Mouse (Mus musculus) neural tube, embryonic 15.5 days (tissue): ENCODE data around the gene Bcl7a. TPM values are rescaled to one million over a fixed set of nuclear protein-coding genes. Genes with fewer than 3 reads are reported as not detected.
A peak's percentile ranks its signal among the peaks of the same experiment; 100 is the strongest.

Experiments
- ATAC-seq: fragments of 200-750 bp; cut with Nextera tagmentation; 2 replicates; pipeline ENCODE4 v1.8.0; 2017; ENCODE audit warnings: mild to moderate bottlenecking, moderate TSS enrichment, moderate library complexity; ENCODE audit not compliant: low FRiP score
- H3K27ac ChIP-seq: fragments of 300-500 bp; sonication (generic); replicated peaks from 2 replicates; pipeline ENCODE4 v1.5.1; 2015; ENCODE audit warnings: mild to moderate bottlenecking, inconsistent platforms
- H3K27me3 ChIP-seq: fragments of 300-500 bp; sonication (generic); replicated peaks from 2 replicates; pipeline ENCODE4 v1.6.1; 2015; ENCODE audit warnings: inconsistent platforms
- H3K36me3 ChIP-seq: fragments of 300-500 bp; sonication (generic); 2 replicates; pipeline ENCODE4 v1.6.1; 2015; ENCODE audit warnings: inconsistent platforms
- H3K4me1 ChIP-seq: fragments of 300-500 bp; sonication (generic); 2 replicates; pipeline ENCODE4 v1.6.1; 2015; ENCODE audit warnings: inconsistent platforms
- H3K4me2 ChIP-seq: fragments of 300-500 bp; sonication (generic); 2 replicates; pipeline ENCODE4 v1.6.1; 2015; ENCODE audit warnings: inconsistent platforms, mild to moderate bottlenecking, moderate library complexity
- H3K4me3 ChIP-seq: fragments of 300-500 bp; sonication (generic); replicated peaks from 2 replicates; pipeline ENCODE4 v1.5.1; 2015; ENCODE audit warnings: mild to moderate bottlenecking, inconsistent platforms
- H3K9ac ChIP-seq: fragments of 300-500 bp; sonication (generic); replicated peaks from 2 replicates; pipeline ENCODE4 v1.6.1; 2015; ENCODE audit warnings: mild to moderate bottlenecking, inconsistent platforms
- H3K9me3 ChIP-seq: fragments of 300-500 bp; sonication (generic); replicated peaks from 2 replicates; pipeline ENCODE4 v1.6.1; 2016; ENCODE audit warnings: inconsistent platforms
- WGBS: fragments of 180-500 bp; shearing (Covaris S2); methylation state at CpG from one replicate; pipeline ENCODE4 v1.1.7; 2015; ENCODE audit warnings: mixed read lengths; 5-methylcytosine and 5-hydroxymethylcytosine counted together
- polyA plus RNA-seq: library from polyadenylated mRNA; unstranded; fragments of >200 nt; fragmentation: Nextera tagmentation; extraction: Ambion mirVana; gene quantifications from 2 replicates; pipeline ENCODE4 v1.2.1, GENCODE M21; 2015

Gene Bcl7a
- polyA plus RNA-seq, 1 experiment from 2014 or later: 31.0 TPM

DNA sequence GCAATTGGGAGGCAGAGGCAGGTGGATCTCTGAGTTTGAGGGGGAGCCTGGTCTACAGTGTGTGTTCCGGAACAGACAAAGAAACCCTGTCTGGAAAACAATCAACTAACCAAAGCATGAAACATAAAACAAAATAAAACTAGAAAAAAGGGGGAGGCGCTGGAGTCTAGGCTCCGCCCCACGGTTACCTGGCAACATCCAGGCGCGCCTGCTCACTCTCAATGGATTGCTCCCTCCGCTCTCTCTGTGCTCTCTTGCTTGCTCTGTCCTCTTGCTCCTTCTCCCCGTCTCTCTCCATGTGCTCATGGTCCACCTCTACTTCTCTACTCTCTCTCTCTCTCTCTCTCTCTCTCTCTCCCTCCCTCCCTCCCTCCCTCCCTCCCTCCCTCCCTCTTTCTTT, 39.1 kb downstream of the Bcl7a start:
- H3K36me3 ChIP-seq: no peaks in the 10 kb centered on the region
- no peak overlapping the region for H3K4me3 ChIP-seq
- H3K9ac ChIP-seq: no peak overlapping the region
- ATAC-seq: no peak
- no peak overlapping the region for H3K4me2 ChIP-seq
- no peaks in the 10 kb centered on the region for H3K27me3 ChIP-seq
- H3K4me1 ChIP-seq: 0 out of 2 replicates have a peak, but pooled peaks cover 4% of the 10 kb centered on the region
- no peak overlapping the region for H3K27ac ChIP-seq
- WGBS: 87% methylated on average over 8 of the region's 8 CpGs
- H3K9me3 ChIP-seq: no peaks in the 10 kb centered on the region

DNA sequence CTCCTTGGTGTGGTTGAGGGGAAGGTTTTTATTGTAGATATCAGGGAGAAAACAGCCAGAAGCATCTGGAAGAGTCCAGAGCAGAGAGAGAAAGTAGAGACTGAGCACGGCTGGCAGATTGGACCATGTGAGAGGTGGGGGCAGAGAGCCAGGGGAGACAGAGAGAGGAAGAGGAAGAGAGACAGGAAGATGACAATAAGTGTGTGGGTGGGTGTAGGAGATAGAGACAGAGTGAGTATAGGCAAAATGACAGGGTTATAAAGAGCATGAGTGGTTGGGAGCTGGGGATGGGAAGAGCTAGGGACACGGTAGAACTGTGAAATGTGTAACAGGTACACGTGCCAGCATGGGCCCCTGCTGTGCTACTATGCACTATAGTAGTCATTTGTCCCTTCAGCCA, 44.8 kb downstream of the Bcl7a start:
- Histone ChIP-seq H3K4me1 (peaks cover 9% of the 10 kb centered on the region), H3K4me2 (no peak overlapping the region), H3K4me3 (no peak overlapping the region), H3K27ac (no peak overlapping the region), H3K9me3 (no peaks in the 10 kb centered on the region), H3K36me3 (no peaks in the 10 kb centered on the region), H3K27me3 (no peaks in the 10 kb centered on the region), H3K9ac (no peak overlapping the region)
- no peak for ATAC-seq
- 27% methylated on average over 3 of the region's 3 CpGs for WGBS

DNA sequence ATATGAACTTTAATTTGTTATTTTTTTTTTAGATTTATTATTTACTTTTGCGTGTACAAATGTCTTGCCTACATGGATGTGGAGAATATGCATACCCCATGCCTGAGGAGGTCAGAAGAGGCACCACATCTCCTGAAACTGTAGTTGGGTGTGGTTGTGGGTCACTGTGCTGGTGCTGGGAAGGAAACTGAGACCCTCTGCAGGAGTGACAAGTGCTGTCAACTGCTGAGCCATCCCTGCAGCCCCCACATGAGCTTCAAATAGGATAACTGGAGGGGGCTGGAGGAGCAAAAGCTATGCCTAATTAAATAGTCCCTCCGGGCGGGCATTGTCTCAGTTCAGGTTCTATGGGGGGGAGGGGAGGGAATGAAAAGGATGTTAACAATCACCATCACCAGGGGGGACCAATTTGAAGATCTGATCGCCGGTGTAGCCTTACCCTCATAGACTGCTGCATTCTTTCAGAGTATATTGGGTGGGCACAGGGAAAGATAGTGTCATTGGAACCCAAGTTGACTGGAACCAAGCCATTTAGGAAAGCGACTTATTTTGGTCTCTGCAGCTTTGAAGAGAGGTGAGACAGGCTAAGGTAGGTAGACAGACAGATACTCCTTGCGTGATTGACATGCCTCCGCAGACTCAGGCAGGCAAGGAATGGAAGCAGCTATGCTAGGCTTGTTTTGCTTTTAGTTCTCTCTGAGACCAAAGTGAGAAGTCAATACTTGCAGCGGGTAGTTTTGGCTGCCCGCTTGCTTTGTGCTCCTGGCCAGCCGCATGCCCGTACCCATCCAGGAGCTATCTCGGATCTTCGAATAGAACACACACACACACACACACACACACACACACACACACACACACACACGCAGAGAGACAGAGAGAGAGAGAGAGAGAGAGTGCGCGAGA, 47.2 kb downstream of the Bcl7a start:
- Histone ChIP-seq H3K27me3 (no peaks in the 10 kb centered on the region), H3K36me3 (no peaks in the 10 kb centered on the region), H3K9me3 (no peaks in the 10 kb centered on the region), H3K27ac (peak overlapping the region; percentile 54; the same call in 1 of the 2 replicates), H3K4me1 (peaks cover 18% of the 10 kb centered on the region), H3K9ac (peak overlapping the region; percentile 47), H3K4me2 (peak overlapping the region; percentile 75), H3K4me3 (peak overlapping the region; percentile 46)
- no peak for ATAC-seq
- 3% methylated on average over 17 of the region's 17 CpGs for WGBS

DNA sequence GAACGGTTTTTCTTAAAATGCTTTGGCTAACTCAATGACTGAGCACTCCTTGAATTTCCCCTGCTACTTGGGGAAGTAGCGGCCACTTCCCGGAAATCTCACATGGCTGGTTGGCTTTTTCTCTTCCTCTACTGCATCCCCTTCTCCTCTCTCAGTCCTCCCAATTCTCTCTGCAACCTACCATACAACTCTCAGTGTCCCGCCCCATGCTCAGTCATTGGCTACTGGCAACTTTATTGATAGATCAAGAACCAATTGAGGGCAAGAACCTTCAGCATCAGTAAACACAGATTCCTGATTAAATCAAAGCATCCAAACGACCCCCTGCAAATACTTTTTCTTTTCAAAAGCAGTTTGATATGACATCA, 47.8 kb downstream of the Bcl7a start:
- peak overlapping the region; percentile 54; the same call in 1 of the 2 replicates for H3K27ac ChIP-seq
- ATAC-seq: peak; percentile 64
- H3K4me3 ChIP-seq: peak overlapping the region; percentile 46
- WGBS: 4% methylated on average over 5 of the region's 5 CpGs
- no peaks in the 10 kb centered on the region for H3K9me3 ChIP-seq
- H3K4me1 ChIP-seq: peaks cover 25% of the 10 kb centered on the region
- peak overlapping the region; percentile 75 for H3K4me2 ChIP-seq
- no peaks in the 10 kb centered on the region for H3K36me3 ChIP-seq
- H3K27me3 ChIP-seq: no peaks in the 10 kb centered on the region
- peak overlapping the region; percentile 47 for H3K9ac ChIP-seq

DNA sequence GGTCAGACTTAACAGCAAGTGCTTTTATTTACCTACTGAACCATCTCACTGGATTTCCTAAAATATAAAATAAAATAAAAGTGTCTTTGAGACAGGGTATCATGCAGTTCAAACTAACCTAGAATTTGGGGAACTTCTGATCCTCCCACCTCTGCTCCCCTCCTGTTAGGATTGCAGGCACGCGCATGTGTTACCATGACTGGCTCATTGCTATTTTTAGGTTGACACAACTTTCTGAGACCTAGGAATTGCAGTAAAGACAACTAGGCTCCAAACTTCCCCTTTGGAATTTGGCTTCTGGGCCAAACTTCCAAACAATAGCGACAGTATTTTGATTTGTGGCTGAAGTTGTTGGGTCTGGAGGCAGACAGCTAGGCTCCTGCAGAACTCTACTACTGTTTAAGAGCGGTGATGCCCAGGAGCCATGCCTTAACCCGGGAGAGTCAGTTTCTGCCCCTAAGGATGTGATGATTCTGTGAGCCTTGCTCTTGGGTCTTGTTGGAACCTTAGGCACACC, 50.2 kb downstream of the Bcl7a start:
- peaks cover 46% of the 10 kb centered on the region for H3K4me1 ChIP-seq
- 26% methylated on average over 5 of the region's 5 CpGs for WGBS
- ATAC-seq: no peak

DNA sequence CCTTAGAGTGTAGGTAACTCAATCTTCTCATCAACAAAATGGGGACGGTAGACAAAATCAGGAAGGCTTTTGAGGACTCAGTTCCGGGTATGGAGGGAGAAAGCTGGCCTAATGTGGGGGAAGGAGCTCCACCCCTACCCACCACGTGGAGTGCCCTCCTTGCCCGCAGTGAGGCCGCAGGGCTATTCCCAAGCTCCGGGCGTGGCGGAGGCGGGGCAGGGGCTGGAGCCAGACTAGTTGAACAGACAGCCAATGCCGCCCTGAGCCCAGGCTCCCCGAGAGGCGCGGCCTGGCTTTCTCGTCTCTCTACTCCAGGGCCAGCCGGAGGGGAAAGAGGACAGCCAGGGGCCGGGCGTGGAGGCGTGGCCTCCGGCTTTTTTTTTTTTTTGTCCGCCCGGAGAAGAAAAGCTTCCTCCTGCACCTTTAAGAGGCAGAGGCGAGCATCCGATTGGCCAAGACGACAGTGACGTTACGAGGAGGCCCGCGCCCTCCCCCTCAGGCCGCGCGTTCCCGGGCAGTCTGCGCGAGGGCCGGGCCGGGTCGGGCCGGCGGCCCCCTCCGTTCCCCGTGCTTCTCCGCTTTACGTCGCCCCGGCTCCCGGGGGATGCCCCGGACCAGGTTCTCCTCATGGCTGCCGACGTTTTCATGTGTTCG, 50.8 kb downstream of the Bcl7a start, which contains the start of gene Mlxip:
Mlxip (plus strand) TSS at position 496 of the 654 bp plus-strand sequence.
- WGBS: under 1% methylated on average over 50 of the region's 50 CpGs
- Histone ChIP-seq H3K4me2 (peak within 1 kb of the TSS; percentile 79), H3K27me3 (no peaks in the 10 kb centered on the region), H3K4me3 (peak within 1 kb of the TSS; percentile 91), H3K9me3 (no peaks in the 10 kb centered on the region), H3K36me3 (no peaks in the 10 kb centered on the region), H3K9ac (peak within 1 kb of the TSS; percentile 98), H3K27ac (peak within 1 kb of the TSS; percentile 86), H3K4me1 (peaks cover 46% of the 10 kb centered on the region)
- peak; percentile 95 for ATAC-seq

More for the DNA sequence above, 50.2 kb downstream of the Bcl7a start:
- peak overlapping the region; percentile 79 for H3K4me2 ChIP-seq
- no peaks in the 10 kb centered on the region for H3K27me3 ChIP-seq
- peak overlapping the region; percentile 86 for H3K27ac ChIP-seq
- H3K9ac ChIP-seq: peak overlapping the region; percentile 98
- H3K36me3 ChIP-seq: no peaks in the 10 kb centered on the region
- no peaks in the 10 kb centered on the region for H3K9me3 ChIP-seq
- peak overlapping the region; percentile 91 for H3K4me3 ChIP-seq

DNA sequence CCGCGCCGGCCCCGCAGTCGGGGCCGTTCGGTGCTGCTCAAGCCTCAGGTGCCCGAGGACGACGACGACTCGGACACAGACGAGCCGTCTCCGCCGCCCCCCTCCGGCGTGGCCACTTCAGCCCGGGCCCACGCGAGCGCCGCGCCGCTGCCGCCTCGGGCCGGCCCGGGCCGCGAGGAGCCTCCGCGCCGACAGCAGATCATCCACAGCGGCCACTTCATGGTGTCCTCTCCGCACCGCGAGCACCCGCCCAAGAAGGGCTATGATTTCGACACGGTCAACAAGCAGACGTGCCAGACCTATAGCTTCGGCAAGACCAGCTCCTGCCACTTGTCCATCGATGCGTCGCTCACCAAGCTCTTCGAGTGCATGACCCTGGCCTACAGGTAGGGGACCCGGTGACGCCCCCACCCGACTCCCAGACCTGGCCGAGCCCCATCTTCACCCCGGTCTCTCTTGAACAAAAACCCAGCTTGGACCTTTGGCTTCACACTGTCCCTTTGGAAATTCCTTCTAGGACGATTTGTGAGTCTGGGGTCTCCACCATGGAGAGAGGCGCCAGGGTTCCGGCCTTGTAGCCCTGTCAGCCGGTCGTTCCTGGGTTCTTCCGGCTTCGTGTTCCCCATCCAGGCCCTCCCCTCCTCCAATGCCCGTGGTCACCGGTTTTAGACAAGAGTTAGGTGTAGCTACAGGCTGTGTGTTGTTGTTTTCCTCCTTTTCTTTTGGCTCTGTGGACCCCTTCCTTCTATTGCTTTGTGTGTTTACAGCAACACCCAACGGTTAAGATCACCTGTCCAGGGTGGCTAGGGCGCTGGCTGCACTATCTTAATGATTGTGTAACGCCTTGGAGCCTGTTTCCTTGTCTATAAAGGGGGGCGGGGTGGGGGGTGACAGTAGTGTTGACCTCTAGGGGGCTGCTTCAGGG, 51.6 kb downstream of the Bcl7a start:
- H3K27ac ChIP-seq: peak overlapping the region; percentile 86
- H3K4me3 ChIP-seq: peak overlapping the region; percentile 91
- WGBS: under 1% methylated on average over 65 of the region's 65 CpGs
- ATAC-seq: peak; percentile 40
- H3K27me3 ChIP-seq: no peaks in the 10 kb centered on the region
- no peaks in the 10 kb centered on the region for H3K9me3 ChIP-seq
- H3K36me3 ChIP-seq: no peaks in the 10 kb centered on the region
- peaks cover 46% of the 10 kb centered on the region for H3K4me1 ChIP-seq
- H3K9ac ChIP-seq: peak overlapping the region; percentile 98
- H3K4me2 ChIP-seq: peak overlapping the region; percentile 79

DNA sequence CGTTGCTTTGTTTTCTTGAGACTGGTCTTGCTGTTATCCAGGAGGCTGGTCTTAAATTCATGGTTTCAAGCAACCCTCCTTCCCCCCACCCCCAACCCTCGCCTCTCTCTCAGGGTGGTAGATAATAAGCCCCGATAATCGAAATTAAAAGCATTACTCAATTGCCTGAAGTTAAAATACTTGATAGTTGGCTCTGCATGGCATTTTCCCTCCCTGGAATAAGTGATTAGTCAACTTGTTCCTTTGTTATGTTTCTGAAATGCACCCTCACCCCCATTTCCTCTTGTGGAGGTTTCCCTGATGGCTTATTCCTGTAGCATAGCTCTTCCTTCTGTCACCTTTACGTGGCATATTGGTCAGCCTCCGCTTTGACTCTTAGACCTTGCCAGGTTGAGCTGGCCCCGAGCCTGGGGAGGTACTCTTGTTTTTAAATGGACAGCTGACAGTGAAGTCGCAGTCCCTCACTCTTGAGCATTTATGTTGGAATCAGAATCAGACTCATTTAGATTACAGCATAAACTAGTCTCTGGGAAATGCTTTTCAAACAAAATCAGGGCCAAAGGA, 53.3 kb downstream of the Bcl7a start:
- Histone ChIP-seq H3K27me3 (no peaks in the 10 kb centered on the region), H3K27ac (no peak overlapping the region), H3K4me2 (peak overlapping the region; percentile 79), H3K4me1 (peaks cover 41% of the 10 kb centered on the region), H3K9me3 (no peaks in the 10 kb centered on the region), H3K4me3 (peak overlapping the region; percentile 91), H3K36me3 (no peaks in the 10 kb centered on the region), H3K9ac (peak overlapping the region; percentile 98)
- 59% methylated on average over 8 of the region's 8 CpGs for WGBS
- ATAC-seq: no peak

DNA sequence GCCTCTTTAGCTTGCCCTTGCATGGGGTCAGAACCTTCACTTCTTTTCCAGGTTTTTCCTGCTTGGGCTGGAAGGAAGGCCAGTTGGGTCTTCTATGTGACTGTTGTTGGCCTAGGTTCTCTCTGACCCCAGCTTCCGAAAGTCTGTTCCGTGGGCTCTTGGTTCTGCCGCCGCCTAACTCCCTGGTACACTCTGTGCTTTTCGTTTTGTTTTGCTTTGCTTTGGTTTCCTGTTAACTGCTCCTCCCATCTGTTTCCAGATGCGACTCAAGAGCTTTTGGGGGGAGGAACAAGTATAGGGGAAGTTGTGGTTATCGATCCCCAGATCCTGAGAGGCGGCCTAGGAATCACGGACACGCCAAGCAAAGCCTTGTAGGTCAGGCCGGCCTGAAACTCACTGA, 54.2 kb downstream of the Bcl7a start:
- WGBS: 74% methylated on average over 11 of the region's 11 CpGs
- Histone ChIP-seq H3K4me1 (peaks cover 41% of the 10 kb centered on the region), H3K4me3 (peak overlapping the region; percentile 91; the same call in 1 of the 2 replicates)

DNA sequence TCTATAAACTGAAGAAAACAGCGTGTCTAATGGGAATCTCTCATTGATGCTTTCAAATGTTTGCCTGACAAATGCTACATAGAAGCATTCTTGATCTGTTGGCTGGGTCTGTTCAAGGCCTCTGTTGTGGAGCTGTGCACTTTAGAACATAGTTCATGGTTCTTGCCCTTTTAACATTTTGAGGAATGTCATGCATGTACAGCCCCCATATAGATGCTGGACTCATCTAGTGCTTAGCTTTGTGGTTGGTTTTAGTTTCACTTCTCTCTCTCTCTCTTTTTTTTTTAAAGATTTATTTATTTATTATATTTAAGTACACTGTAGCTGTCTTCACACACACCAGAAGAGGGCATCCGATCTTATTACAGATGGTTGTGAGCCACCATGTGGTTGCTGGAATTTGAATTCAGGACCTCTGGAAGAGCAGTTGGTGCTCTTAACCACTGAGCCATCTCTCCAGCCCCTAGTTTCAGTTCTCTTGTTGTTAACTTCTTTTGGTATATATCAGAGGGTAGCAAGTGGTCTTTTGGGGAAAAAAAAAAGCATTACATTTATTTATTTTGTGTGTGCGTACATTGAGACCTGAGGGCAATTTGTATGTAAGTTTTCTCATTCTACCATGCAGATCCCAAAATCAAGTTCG, 55.3 kb downstream of the Bcl7a start:
- H3K4me2 ChIP-seq: no peak overlapping the region
- H3K9ac ChIP-seq: no peak overlapping the region
- no peaks in the 10 kb centered on the region for H3K27me3 ChIP-seq
- H3K36me3 ChIP-seq: no peaks in the 10 kb centered on the region
- H3K27ac ChIP-seq: no peak overlapping the region
- H3K4me3 ChIP-seq: no peak overlapping the region
- no peak for ATAC-seq
- H3K9me3 ChIP-seq: no peaks in the 10 kb centered on the region
- peaks cover 38% of the 10 kb centered on the region for H3K4me1 ChIP-seq
- 95% methylated on average over 4 of the region's 4 CpGs for WGBS

More for the DNA sequence above, 54.2 kb downstream of the Bcl7a start:
- peak overlapping the region; percentile 79 for H3K4me2 ChIP-seq
- no peaks in the 10 kb centered on the region for H3K36me3 ChIP-seq
- no peak overlapping the region for H3K9ac ChIP-seq
- ATAC-seq: no peak
- no peak overlapping the region for H3K27ac ChIP-seq
- H3K9me3 ChIP-seq: no peaks in the 10 kb centered on the region
- H3K27me3 ChIP-seq: no peaks in the 10 kb centered on the region
